In the genomic region with DNA sequence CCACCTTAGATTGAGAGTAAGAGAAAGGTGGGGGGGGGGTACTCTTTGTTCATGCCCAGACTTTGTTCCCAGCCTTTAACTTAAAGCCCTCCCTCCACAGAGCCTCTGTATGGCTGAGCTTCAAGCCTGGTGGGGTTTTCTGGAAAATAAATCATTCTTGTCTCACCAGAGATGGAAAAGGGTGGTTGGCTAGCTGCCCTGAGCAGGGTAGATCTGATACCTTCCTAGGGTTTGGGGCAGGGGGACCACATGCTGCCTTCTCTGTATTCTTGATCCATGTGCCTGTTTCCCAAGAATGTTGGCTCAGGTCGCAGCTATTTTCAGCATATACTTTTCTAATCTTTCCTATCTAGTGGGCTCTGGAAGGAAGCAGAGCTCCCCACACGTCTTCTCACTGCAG, we compare ENCODE assay signal across 19 mouse cellular contexts. TPM values are rescaled to one million over a fixed set of nuclear protein-coding genes. Genes with fewer than 3 reads are reported as not detected.
"Had no signal": no experiment of that assay in that cellular context is flagged by ENCODE, and none has a peak within 500 bp of the region (broad histone marks: within the 10 kb centered on the region; RNA-seq: fewer than 3 reads in every experiment).

No protein-coding gene starts in this region.

- H3K4me1 ChIP-seq: liver, embryonic 13.5 days; megakaryocyte, embryonic 14.5 days; midbrain, embryonic 13.5 days; neural tube, embryonic 13.5 days had no signal

- H3K4me2 ChIP-seq: kidney, embryonic 15.5 days; liver, embryonic 13.5 days; midbrain, embryonic 13.5 days; neural tube, embryonic 13.5 days had no signal

- H3K9me3 ChIP-seq: kidney, embryonic 15.5 days; liver, embryonic 13.5 days; midbrain, embryonic 10.5 days; midbrain, embryonic 13.5 days; neural tube, embryonic 13.5 days had no signal

- H3K27ac ChIP-seq: kidney, embryonic 15.5 days; liver, embryonic 13.5 days; midbrain, embryonic 10.5 days; midbrain, embryonic 13.5 days; neural tube, embryonic 13.5 days had no signal

- H3K9ac ChIP-seq: kidney, embryonic 15.5 days; liver, embryonic 13.5 days; midbrain, embryonic 13.5 days; neural tube, embryonic 13.5 days had no signal

- H3K27me3 ChIP-seq: kidney, embryonic 15.5 days; liver, embryonic 13.5 days; megakaryocyte, embryonic 14.5 days; midbrain, embryonic 13.5 days; neural tube, embryonic 13.5 days had no signal

- H3K36me3 ChIP-seq: kidney, embryonic 15.5 days; liver, embryonic 13.5 days; midbrain, embryonic 10.5 days; midbrain, embryonic 13.5 days; neural tube, embryonic 13.5 days had no signal

- H3K4me3 ChIP-seq: kidney, embryonic 15.5 days; liver, embryonic 13.5 days; megakaryocyte, embryonic 14.5 days; midbrain, embryonic 10.5 days; midbrain, embryonic 13.5 days; myocyte; neural tube, embryonic 13.5 days had no signal

- DNase-seq: kidney, adult 11 months; kidney, adult 8-10 months; kidney, postnatal 10 days; kidney, postnatal 4 days; left cerebral cortex, postnatal 4 days; liver, embryonic 13.5 days; lung, adult 2 months; lung, postnatal 36 days; thymus, adult 18-20 months; thymus, postnatal 36 days had no signal

- ATAC-seq: lung, postnatal 0 days; midbrain, embryonic 13.5 days; midbrain, embryonic 16.5 days had no signal

RNA-seq across cellular contexts. Expression of gene Spats2l, which starts 43.1 kb away (rescaled TPM):
- total RNA-seq: monocyte, adult 5-6 weeks had no signal
